Mouse (Mus musculus): ENCODE measurements around the gene Kctd14.

- TF ChIP-seq GATA1 (IDR thresholded peaks at IDR 0.05; ENCODE audit: borderline replicate concordance, low read length) (no peak), FLI1 (IDR thresholded peaks at IDR 0.05; ENCODE audit: low read length) (no peak)
These were observed 2.2 kb downstream of the Kctd14 start for GRCm38 (mm10) chr7:97453141-97453921.
